Mouse (Mus musculus) midbrain, postnatal 0 days (tissue): Measurements from ENCODE around the gene Iqcj. TPM values are rescaled to one million over a fixed set of nuclear protein-coding genes. Genes with fewer than 3 reads are reported as not detected.

Experiments used
- ATAC-seq: fragments of 200-750 bp; cut with Nextera tagmentation; 2 replicates; pipeline ENCODE4 v1.8.0; 2017; ENCODE audit warnings: moderate number of reproducible peaks, mild to moderate bottlenecking, moderate TSS enrichment, moderate library complexity; ENCODE audit not compliant: low FRiP score
- DNase-seq: peaks from one replicate; pipeline ENCODE4 v3.0.0-alpha.2; 2015; ENCODE audit warnings: low spot score
- H3K27ac ChIP-seq: fragments of 300-500 bp; sonication (generic); 2 replicates; pipeline ENCODE4 v1.5.1; 2014; ENCODE audit warnings: low read depth, mild to moderate bottlenecking, low read length, mixed read lengths
- H3K27me3 ChIP-seq: fragments of 300-500 bp; sonication (generic); 2 replicates; pipeline ENCODE4 v1.6.1; 2014; ENCODE audit warnings: low read length, control low read depth, mixed read lengths; ENCODE audit not compliant: insufficient read depth
- H3K36me3 ChIP-seq: fragments of 300-500 bp; sonication (generic); 2 replicates; pipeline ENCODE4 v1.6.1; 2014; ENCODE audit warnings: low read length, control low read depth, mixed read lengths; ENCODE audit not compliant: insufficient read depth
- H3K4me1 ChIP-seq: fragments of 300-500 bp; sonication (generic); 2 replicates; pipeline ENCODE4 v1.6.1; 2014; ENCODE audit warnings: mild to moderate bottlenecking, control low read depth, antibody characterized with exemption, low read length, mixed read lengths; ENCODE audit not compliant: insufficient read depth
- H3K4me2 ChIP-seq: fragments of 300-500 bp; sonication (generic); 2 replicates; pipeline ENCODE4 v1.6.1; 2014; ENCODE audit warnings: low read depth, mild to moderate bottlenecking, low read length, mixed read lengths; ENCODE audit not compliant: poor library complexity, severe bottlenecking
- H3K4me3 ChIP-seq: fragments of 300-500 bp; sonication (generic); 2 replicates; pipeline ENCODE4 v1.5.1; 2014; ENCODE audit warnings: low read depth, mild to moderate bottlenecking, low read length, moderate library complexity
- H3K9ac ChIP-seq: fragments of 300-500 bp; sonication (generic); replicated peaks from 2 replicates; pipeline ENCODE4 v1.6.1; 2014; ENCODE audit warnings: mild to moderate bottlenecking, low read length, moderate library complexity, mixed read lengths; ENCODE audit not compliant: poor library complexity, severe bottlenecking
- H3K9me3 ChIP-seq: fragments of 300-500 bp; sonication (generic); 2 replicates; pipeline ENCODE4 v1.6.1; 2016; ENCODE audit warnings: low read length, control low read depth
- CTCF ChIP-seq: IDR thresholded peaks from 2 replicates; pipeline ENCODE4 v1.5.1; 2016; ENCODE audit warnings: antibody characterized with exemption, mild to moderate bottlenecking
- WGBS: fragments of 180-500 bp; shearing (Covaris S2); extraction: QIAGEN DNeasy Blood & Tissue Kit; methylation state at CpG from one replicate; pipeline ENCODE4 v1.1.7; 2014; 5-methylcytosine and 5-hydroxymethylcytosine counted together
- polyA plus RNA-seq: library from polyadenylated mRNA; unstranded; fragments of >200 nt; fragmentation: Nextera tagmentation; extraction: Ambion mirVana; gene quantifications from 2 replicates; pipeline ENCODE4 v1.2.1, GENCODE M21; 2015
- total RNA-seq: library from RNA; depleted of rRNA; stranded (reverse); fragments of >200 nt; gene quantifications from 2 replicates; pipeline ENCODE4 v1.2.3, GENCODE M21; 2014

Gene Iqcj
- total and polyA plus RNA-seq, 2 experiments from 2014 or later: 0.42 to 1.5 TPM

DNA sequence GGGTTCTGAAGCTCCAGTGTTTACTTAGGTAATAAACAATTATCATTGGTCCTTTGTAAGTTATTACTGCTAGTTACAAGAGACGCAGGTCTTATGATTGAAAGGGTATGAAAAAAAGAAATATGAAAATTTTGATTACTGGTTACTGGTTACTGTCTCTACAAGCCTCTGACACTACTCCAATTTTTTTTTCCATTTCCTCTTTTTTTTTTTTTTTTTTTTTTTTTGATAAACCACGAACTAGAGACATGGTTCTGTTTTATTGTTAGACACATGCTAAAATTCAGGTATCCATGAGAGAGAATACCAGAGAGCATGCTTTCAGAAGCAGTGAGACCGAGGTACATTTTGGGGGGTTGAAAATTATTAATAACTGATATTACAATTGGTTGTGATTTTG lies 43.8 kb downstream of the Iqcj start:
- H3K9ac ChIP-seq: no peak overlapping the region

DNA sequence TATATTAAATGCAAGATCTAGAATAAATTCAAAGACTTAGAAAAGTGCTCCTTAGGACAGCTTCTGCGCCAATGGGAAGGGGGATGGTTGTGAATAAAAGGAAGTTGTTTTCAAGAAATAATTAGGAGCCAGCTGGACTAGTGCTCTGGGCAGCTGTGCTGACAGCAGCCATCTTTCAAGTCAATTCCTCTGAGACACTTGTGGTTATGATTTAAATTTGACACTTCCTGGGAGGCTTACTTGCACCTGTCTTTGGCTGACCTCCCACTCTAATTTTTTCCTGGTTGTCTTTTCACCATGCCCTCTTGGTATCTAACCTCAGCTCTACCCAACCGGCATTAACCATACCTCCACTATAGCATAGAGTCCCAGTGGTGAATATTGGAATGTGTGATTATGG lies 55.0 kb downstream of the Iqcj start:
- WGBS: 65% methylated on average over 2 of the region's 2 CpGs
- no peaks in the 10 kb centered on the region for H3K36me3 ChIP-seq

More for the DNA sequence above, 43.8 kb downstream of the Iqcj start:
- no peak for ATAC-seq
- Histone ChIP-seq H3K4me2 (no peak overlapping the region), H3K9me3 (no peaks in the 10 kb centered on the region), H3K36me3 (no peaks in the 10 kb centered on the region), H3K4me1 (no peaks in the 10 kb centered on the region), H3K27me3 (no peaks in the 10 kb centered on the region), H3K27ac (no peak overlapping the region), H3K4me3 (no peak overlapping the region)
- DNase-seq: no peak
- 77% methylated on average over 3 of the region's 3 CpGs for WGBS
- TF ChIP-seq CTCF: no peak

DNA sequence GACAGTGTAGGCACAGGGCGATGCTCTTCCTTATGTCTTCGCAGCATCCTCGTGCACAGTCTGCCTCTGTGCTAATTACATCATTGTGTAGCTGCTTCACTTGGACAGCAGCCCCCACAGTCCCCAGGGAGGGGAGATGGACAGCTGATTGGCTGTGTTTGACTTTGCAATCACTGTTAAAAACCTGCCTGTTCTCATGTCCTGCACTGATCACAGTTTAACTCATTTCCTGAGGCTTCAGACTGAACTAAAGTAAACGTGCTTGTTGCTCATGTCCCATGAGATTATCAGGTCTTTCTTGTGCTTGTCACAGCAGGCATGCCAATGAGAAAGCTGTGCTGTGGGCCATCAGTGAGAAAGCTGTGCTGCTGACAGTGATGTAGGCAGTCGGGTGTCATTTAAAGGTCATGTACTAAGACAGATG lies 60.5 kb downstream of the Iqcj start:
- DNase-seq (peak; percentile 48), ATAC-seq (peak; percentile 31; the same call in 1 of the 2 replicates)
- 29% methylated on average over 5 of the region's 5 CpGs for WGBS
- H3K4me2 ChIP-seq: no peak overlapping the region
- no peaks in the 10 kb centered on the region for H3K36me3 ChIP-seq
- no peak overlapping the region for H3K27ac ChIP-seq
- peaks cover 4% of the 10 kb centered on the region; the same call in 1 of the 2 replicates for H3K4me1 ChIP-seq
- no peak for TF ChIP-seq CTCF
- no peak overlapping the region for H3K4me3 ChIP-seq
- H3K9ac ChIP-seq: no peak overlapping the region
- no peaks in the 10 kb centered on the region for H3K27me3 ChIP-seq
- no peaks in the 10 kb centered on the region for H3K9me3 ChIP-seq

More for the DNA sequence above, 55.0 kb downstream of the Iqcj start:
- no peak overlapping the region for H3K4me2 ChIP-seq
- H3K4me3 ChIP-seq: no peak overlapping the region
- no peak for ATAC-seq
- no peak overlapping the region for H3K9ac ChIP-seq
- TF ChIP-seq CTCF: no peak
- H3K27ac ChIP-seq: no peak overlapping the region
- no peaks in the 10 kb centered on the region for H3K27me3 ChIP-seq
- DNase-seq: no peak
- H3K4me1 ChIP-seq: no peaks in the 10 kb centered on the region
- no peaks in the 10 kb centered on the region for H3K9me3 ChIP-seq

DNA sequence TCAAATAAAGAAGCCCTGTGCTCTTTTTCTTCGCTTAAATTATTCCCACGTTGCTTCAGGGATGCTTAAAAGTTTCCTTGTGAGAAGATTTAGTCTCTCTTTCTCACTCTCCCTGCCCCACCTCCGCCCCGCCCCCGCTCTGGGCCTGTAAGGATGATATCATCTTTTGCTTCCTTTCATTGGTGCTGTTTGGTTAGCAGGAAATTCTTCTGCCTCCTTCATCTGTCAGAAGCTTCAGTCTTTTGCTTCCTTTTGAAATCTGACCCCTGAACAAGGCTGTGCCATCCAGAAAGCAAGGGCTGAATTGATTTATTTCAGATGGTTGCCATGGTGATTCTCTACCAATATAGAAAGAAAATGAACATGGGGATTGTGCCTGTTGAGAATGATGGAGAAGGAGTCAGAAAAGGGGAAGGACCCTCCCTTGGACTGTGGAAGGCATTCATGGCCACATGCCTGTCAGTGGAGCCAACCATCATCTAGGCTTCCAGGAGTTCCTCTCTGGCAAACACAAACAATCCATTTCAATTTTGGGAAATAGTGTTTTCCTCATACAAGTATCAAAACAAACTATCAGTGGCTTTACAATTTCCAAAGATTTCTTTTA lies 62.5 kb downstream of the Iqcj start:
- Histone ChIP-seq H3K4me2 (no peak overlapping the region), H3K27me3 (no peaks in the 10 kb centered on the region), H3K4me1 (peaks cover 4% of the 10 kb centered on the region), H3K9ac (no peak overlapping the region), H3K36me3 (no peaks in the 10 kb centered on the region), H3K9me3 (no peaks in the 10 kb centered on the region), H3K4me3 (no peak overlapping the region), H3K27ac (no peak overlapping the region)
- 0 out of 2 replicates have a peak, but pooled peaks have one; percentile 24 for ATAC-seq
- DNase-seq: peak; percentile 11
- 20% methylated on average over 5 of the region's 5 CpGs for WGBS
- no peak for TF ChIP-seq CTCF

DNA sequence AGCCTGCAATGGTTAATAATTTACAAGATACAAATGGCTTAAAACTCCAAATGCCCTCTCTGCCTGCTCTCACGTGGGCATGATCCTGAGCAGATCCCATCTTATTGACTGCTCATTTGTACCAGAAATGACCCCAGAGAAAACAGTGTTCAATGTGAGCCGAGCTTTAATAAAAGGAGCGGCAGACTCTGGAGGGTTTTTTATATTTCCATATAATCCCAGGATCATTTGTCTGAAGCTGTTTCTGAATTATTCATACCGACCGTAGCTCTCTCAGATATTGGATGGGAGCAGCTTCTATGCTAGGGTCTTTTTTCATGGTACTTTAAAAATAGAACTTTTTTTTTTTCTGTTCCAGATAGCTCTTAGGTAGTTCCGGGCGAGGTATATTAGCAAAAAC lies 67.7 kb downstream of the Iqcj start:
- H3K4me1 ChIP-seq: peaks cover 6% of the 10 kb centered on the region
- no peaks in the 10 kb centered on the region for H3K27me3 ChIP-seq
- H3K36me3 ChIP-seq: no peaks in the 10 kb centered on the region
- TF ChIP-seq CTCF: no peak
- 11% methylated on average over 7 of the region's 7 CpGs for WGBS
- H3K4me3 ChIP-seq: no peak overlapping the region
- H3K27ac ChIP-seq: no peak overlapping the region
- H3K9ac ChIP-seq: no peak overlapping the region
- no peaks in the 10 kb centered on the region for H3K9me3 ChIP-seq
- ATAC-seq: peak; percentile 53
- DNase-seq: peak; percentile 31
- H3K4me2 ChIP-seq: 0 out of 2 replicates have a peak overlapping the region, but pooled peaks have one; percentile 15

DNA sequence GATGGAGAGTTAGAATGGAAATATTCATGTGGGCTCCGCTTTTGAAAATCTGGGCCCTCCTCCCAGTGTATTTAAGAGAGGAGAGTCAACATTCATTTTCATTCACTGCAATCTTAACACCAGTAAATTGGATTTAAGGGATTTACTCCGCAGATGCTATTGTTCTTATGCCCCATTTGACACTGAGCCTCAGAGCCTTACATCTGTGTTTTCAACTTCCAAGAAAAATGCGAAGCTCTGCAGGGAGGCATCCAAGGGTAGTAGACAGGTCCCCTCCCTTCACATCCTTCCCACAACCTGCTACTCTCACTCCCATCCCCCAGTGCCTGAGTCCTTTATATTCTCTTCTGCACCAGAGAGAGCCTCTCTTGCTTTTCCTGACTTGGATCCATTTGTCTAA lies 68.1 kb downstream of the Iqcj start:
- no peaks in the 10 kb centered on the region for H3K36me3 ChIP-seq
- no peaks in the 10 kb centered on the region for H3K27me3 ChIP-seq
- ATAC-seq (peak; percentile 50; the same call in 1 of the 2 replicates), DNase-seq (peak; percentile 27)
- no peak overlapping the region for H3K9ac ChIP-seq
- H3K4me2 ChIP-seq: 0 out of 2 replicates have a peak overlapping the region, but pooled peaks have one; percentile 15
- H3K9me3 ChIP-seq: no peaks in the 10 kb centered on the region
- peaks cover 6% of the 10 kb centered on the region for H3K4me1 ChIP-seq
- H3K4me3 ChIP-seq: no peak overlapping the region
- TF ChIP-seq CTCF: no peak
- H3K27ac ChIP-seq: no peak overlapping the region
- WGBS: 8% methylated on average over 3 of the region's 3 CpGs
